Mouse (Mus musculus): ENCODE results near the gene Ring1.

DNA sequence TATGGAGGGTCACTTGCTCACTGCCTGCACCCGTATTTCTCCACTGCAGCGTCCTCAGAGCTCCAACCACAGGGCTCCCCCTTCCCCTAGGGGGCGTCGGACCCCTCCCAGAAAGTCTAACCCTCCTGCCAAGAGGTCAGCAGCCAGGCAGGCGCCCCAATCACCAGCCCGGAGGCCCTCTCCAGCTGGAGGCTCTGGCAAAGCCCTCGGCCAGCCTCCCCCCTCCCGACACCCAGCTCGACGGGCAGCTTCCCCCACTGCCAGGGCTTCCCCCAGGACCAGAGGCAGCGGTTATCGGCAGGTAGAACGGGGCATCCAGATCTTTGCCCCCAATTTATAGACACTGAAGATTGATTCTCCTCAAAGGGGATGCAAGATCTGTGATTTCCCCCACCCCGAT, 21.5 kb upstream of the Ring1 start:
- TF ChIP-seq CTCF (IDR thresholded peaks at IDR 0.05; ENCODE audit: low read depth), result no peak
- no peak for TF ChIP-seq EP300 (IDR thresholded peaks at IDR 0.05; ENCODE audit: low read depth)
